Mouse (Mus musculus): ENCODE data around the gene Cacna2d1. TPM values are rescaled to one million over a fixed set of nuclear protein-coding genes. Genes with fewer than 3 reads are reported as not detected.

The Cacna2d1 gene
- polyA plus RNA-seq, 1 experiment from 2014 or later, result 20.2 TPM

DNA sequence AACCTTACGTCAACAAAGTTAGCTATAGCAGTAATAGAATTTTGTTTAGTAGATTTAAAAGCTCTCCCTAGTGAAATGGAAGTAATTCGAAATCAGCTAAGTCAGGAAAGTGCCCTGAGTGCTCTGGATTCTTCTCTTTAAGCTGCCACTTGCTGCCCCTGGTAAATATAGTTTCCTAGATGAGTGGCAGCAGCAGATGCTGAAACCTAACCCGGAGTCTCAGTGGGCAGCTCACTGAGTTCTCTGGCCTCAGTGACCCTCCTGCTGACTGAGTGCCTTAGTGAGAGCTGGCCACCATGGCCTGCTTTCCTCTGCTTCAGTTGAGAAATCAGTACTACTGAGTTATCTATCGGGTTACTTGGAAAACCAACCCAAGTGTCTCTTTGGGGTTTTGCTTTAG lies 37.3 kb downstream of the Cacna2d1 start:
- no peak overlapping the region for H3K4me3 ChIP-seq (ENCODE audit: low read depth, low read length)
- no peaks in the 10 kb centered on the region for H3K36me3 ChIP-seq (ENCODE audit: control insufficient read depth, insufficient read depth, low read length)
- no peak overlapping the region for H3K4me2 ChIP-seq (ENCODE audit: low read depth)
- no peaks in the 10 kb centered on the region for H3K9me3 ChIP-seq (ENCODE audit: control insufficient read depth, low read length)
- H3K9ac ChIP-seq (ENCODE audit: low read length), result no peak overlapping the region
- WGBS, result 70% methylated on average over 4 of the region's 4 CpGs
- ATAC-seq (ENCODE audit: insufficient read depth, low FRiP score, low TSS enrichment), result no peak
- no peak for DNase-seq (ENCODE audit: low spot score)
- no peaks in the 10 kb centered on the region for H3K4me1 ChIP-seq (ENCODE audit: control insufficient read depth, insufficient read depth, low read length)
- H3K27ac ChIP-seq (ENCODE audit: low read depth, low read length), result no peak overlapping the region
- H3K27me3 ChIP-seq (ENCODE audit: control insufficient read depth, insufficient read depth, low read length), result peaks cover 26% of the 10 kb centered on the region

DNA sequence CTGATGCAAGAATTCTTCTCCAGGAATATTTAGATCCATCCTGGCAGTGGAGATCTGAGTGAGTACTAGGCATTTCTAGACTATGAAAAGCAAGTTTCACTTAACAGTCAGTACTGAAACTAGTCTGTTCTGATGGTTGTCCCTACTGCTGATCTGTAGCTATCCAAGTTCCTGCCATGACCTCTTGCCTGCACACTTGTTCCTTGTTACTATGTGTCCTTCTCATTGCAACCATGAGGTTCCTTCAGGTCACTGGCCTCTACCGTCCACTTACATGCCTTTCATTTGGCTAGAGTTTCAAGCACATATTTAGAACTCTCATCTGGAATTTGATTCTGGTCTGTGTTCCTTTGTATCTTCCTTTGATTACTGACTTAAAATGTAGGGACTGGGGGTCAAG lies 37.9 kb downstream of the Cacna2d1 start:
- Histone ChIP-seq H3K27ac (ENCODE audit: low read depth, low read length) (no peak overlapping the region), H3K27me3 (ENCODE audit: control insufficient read depth, insufficient read depth, low read length) (peaks cover 31% of the 10 kb centered on the region), H3K4me3 (ENCODE audit: low read depth, low read length) (no peak overlapping the region), H3K9ac (ENCODE audit: low read length) (no peak overlapping the region), H3K36me3 (ENCODE audit: control insufficient read depth, insufficient read depth, low read length) (no peaks in the 10 kb centered on the region), H3K4me2 (ENCODE audit: low read depth) (no peak overlapping the region), H3K9me3 (ENCODE audit: control insufficient read depth, low read length) (no peaks in the 10 kb centered on the region), H3K4me1 (ENCODE audit: control insufficient read depth, insufficient read depth, low read length) (no peaks in the 10 kb centered on the region)
- 63% methylated on average over 1 of the region's 1 CpGs for WGBS
- DNase-seq (ENCODE audit: low spot score) (no peak), ATAC-seq (ENCODE audit: insufficient read depth, low FRiP score, low TSS enrichment) (no peak)

DNA sequence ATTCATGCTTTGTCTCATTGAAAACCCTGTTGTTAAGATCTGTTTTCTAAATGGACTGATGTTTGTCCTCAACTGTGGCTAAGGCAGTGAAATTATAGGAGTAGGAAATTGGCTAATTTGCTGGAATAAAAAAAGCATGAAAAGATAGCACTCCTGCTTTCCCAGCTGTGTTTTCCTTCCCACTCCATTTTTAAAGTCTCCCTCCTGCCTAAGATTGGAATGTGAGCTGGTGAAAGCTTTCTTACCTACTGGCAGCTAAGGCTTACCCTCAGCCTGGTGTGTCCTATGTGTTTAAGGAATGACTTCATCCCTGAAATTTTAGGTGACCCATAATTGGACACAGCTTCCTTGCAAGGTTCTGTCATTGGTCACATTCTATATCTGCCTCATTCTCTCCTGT lies 40.2 kb downstream of the Cacna2d1 start:
- Histone ChIP-seq H3K9me3 (ENCODE audit: control insufficient read depth, low read length) (no peaks in the 10 kb centered on the region), H3K27ac (ENCODE audit: low read depth, low read length) (no peak overlapping the region), H3K4me2 (ENCODE audit: low read depth) (no peak overlapping the region), H3K4me1 (ENCODE audit: control insufficient read depth, insufficient read depth, low read length) (no peaks in the 10 kb centered on the region), H3K27me3 (ENCODE audit: control insufficient read depth, insufficient read depth, low read length) (peaks cover 48% of the 10 kb centered on the region), H3K36me3 (ENCODE audit: control insufficient read depth, insufficient read depth, low read length) (no peaks in the 10 kb centered on the region), H3K9ac (ENCODE audit: low read length) (no peak overlapping the region), H3K4me3 (ENCODE audit: low read depth, low read length) (no peak overlapping the region)
- ATAC-seq (ENCODE audit: insufficient read depth, low FRiP score, low TSS enrichment) (no peak), DNase-seq (ENCODE audit: low spot score) (no peak)

DNA sequence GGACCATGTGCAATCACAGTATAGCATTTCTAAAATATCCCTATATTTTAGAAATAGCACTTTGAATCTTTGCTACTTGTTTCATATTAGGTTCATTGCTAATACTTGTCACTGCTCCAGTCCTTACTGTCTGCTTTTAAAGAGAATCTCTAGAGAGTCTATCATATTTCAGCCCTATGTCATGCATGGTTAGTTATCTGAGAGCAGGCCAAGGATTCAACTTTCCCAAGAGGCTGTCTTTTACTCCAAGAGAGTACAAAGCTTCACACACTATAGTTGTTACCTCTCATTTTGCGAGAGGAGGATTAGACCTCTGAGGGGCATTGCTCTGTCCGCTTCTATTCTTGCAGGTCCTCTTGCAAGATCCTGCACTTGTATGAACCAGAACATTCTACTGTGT lies 44.7 kb downstream of the Cacna2d1 start:
- peaks cover 70% of the 10 kb centered on the region for H3K27me3 ChIP-seq (ENCODE audit: control insufficient read depth, insufficient read depth, low read length)
- no peaks in the 10 kb centered on the region for H3K4me1 ChIP-seq (ENCODE audit: control insufficient read depth, insufficient read depth, low read length)
- DNase-seq (ENCODE audit: low spot score) (no peak), ATAC-seq (ENCODE audit: insufficient read depth, low FRiP score, low TSS enrichment) (no peak)
- no peak overlapping the region for H3K27ac ChIP-seq (ENCODE audit: low read depth, low read length)
- no peaks in the 10 kb centered on the region for H3K9me3 ChIP-seq (ENCODE audit: control insufficient read depth, low read length)
- H3K4me2 ChIP-seq (ENCODE audit: low read depth), result no peak overlapping the region
- WGBS, result 80% methylated on average over 2 of the region's 2 CpGs
- H3K4me3 ChIP-seq (ENCODE audit: low read depth, low read length), result no peak overlapping the region
- no peak overlapping the region for H3K9ac ChIP-seq (ENCODE audit: low read length)
- H3K36me3 ChIP-seq (ENCODE audit: control insufficient read depth, insufficient read depth, low read length), result no peaks in the 10 kb centered on the region

DNA sequence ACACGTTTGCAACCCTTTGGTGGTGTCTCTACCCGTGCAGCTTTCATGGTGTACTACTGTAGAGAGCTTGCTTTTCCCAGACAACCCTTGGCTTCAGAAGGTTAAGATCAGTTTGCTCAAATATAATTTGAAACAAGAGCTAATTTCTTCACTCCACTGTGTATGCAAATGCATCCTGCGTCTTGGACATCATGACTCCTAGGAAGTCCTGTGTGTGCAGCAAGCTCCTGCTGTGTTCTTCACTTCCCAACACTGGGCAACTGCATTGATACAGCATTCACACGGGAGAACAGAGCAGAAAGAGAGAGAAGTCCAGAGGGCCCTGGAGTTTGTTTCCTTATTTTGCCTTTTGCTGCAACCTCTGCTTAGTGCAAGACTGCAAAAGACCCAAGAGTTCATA lies 48.1 kb downstream of the Cacna2d1 start:
- Histone ChIP-seq H3K36me3 (ENCODE audit: control insufficient read depth, insufficient read depth, low read length) (no peaks in the 10 kb centered on the region), H3K27ac (ENCODE audit: low read depth, low read length) (no peak overlapping the region), H3K27me3 (ENCODE audit: control insufficient read depth, insufficient read depth, low read length) (peaks cover 65% of the 10 kb centered on the region), H3K4me1 (ENCODE audit: control insufficient read depth, insufficient read depth, low read length) (no peaks in the 10 kb centered on the region), H3K9ac (ENCODE audit: low read length) (no peak overlapping the region), H3K4me2 (ENCODE audit: low read depth) (no peak overlapping the region), H3K4me3 (ENCODE audit: low read depth, low read length) (no peak overlapping the region), H3K9me3 (ENCODE audit: control insufficient read depth, low read length) (no peaks in the 10 kb centered on the region)
- DNase-seq (ENCODE audit: low spot score), result no peak
- ATAC-seq (ENCODE audit: insufficient read depth, low FRiP score, low TSS enrichment), result no peak
- WGBS, result 36% methylated on average over 4 of the region's 4 CpGs

DNA sequence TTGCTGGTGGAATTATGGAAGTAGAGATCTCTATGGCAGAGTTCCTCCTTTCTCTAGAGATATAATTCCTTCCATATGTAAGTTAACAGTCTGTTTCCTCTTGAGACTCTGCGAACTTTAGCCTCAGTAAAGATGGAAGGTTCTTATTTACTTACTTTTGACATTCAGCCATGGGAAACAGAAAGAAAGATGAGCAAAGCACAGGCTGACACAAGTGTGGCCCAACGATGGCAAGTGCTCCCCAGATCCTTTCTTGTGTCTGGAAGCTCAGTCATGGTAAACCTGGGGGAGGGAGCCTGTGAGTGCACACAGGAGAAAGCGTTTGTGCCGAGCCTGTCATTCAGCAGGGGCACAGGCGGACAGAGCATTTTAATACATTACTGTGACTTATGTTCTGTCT lies 48.9 kb downstream of the Cacna2d1 start:
- H3K27me3 ChIP-seq (ENCODE audit: control insufficient read depth, insufficient read depth, low read length), result peaks cover 61% of the 10 kb centered on the region
- ATAC-seq (ENCODE audit: insufficient read depth, low FRiP score, low TSS enrichment) (no peak), DNase-seq (ENCODE audit: low spot score) (no peak)
- H3K9ac ChIP-seq (ENCODE audit: low read length), result no peak overlapping the region
- 18% methylated on average over 5 of the region's 5 CpGs for WGBS
- H3K4me3 ChIP-seq (ENCODE audit: low read depth, low read length), result no peak overlapping the region
- H3K27ac ChIP-seq (ENCODE audit: low read depth, low read length), result no peak overlapping the region
- no peaks in the 10 kb centered on the region for H3K4me1 ChIP-seq (ENCODE audit: control insufficient read depth, insufficient read depth, low read length)
- no peak overlapping the region for H3K4me2 ChIP-seq (ENCODE audit: low read depth)
- H3K36me3 ChIP-seq (ENCODE audit: control insufficient read depth, insufficient read depth, low read length), result no peaks in the 10 kb centered on the region
- H3K9me3 ChIP-seq (ENCODE audit: control insufficient read depth, low read length), result no peaks in the 10 kb centered on the region

DNA sequence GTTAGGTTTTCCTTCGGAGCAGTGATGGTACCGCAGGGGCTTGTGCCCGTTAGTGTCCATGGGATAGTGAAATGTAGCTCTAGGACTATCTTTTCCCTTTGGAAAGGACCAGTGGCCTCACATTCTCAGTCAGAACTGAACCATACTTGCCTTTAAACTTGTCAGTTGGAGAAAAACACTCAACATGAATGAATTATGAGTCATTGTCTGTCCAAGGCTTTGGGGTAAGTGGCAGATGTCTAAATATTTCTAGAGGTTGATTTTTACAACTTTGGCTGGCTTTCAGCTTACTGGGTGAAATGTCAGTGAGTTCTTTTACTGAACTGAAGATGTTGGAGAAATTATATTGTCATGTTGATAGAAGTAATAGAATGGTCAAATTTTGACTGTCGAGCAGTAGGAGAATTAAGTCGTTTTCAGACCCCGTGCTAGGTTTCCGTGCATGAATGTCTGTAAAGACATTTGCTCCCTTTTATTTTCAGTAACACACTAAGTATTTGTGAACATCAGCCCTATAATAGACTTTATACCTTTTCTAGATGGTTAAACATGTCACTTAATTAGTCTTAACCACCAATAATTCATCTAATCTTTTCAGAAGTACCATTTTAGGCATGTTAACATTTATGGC lies 50.9 kb downstream of the Cacna2d1 start:
- H3K36me3 ChIP-seq (ENCODE audit: control insufficient read depth, insufficient read depth, low read length), result no peaks in the 10 kb centered on the region
- DNase-seq (ENCODE audit: low spot score), result no peak
- H3K4me3 ChIP-seq (ENCODE audit: low read depth, low read length), result no peak overlapping the region
- no peaks in the 10 kb centered on the region for H3K9me3 ChIP-seq (ENCODE audit: control insufficient read depth, low read length)
- no peaks in the 10 kb centered on the region for H3K4me1 ChIP-seq (ENCODE audit: control insufficient read depth, insufficient read depth, low read length)
- WGBS, result 39% methylated on average over 7 of the region's 7 CpGs
- no peak overlapping the region for H3K4me2 ChIP-seq (ENCODE audit: low read depth)
- no peak overlapping the region for H3K9ac ChIP-seq (ENCODE audit: low read length)
- ATAC-seq (ENCODE audit: insufficient read depth, low FRiP score, low TSS enrichment), result no peak
- H3K27ac ChIP-seq (ENCODE audit: low read depth, low read length), result no peak overlapping the region
- H3K27me3 ChIP-seq (ENCODE audit: control insufficient read depth, insufficient read depth, low read length), result peaks cover 57% of the 10 kb centered on the region

DNA sequence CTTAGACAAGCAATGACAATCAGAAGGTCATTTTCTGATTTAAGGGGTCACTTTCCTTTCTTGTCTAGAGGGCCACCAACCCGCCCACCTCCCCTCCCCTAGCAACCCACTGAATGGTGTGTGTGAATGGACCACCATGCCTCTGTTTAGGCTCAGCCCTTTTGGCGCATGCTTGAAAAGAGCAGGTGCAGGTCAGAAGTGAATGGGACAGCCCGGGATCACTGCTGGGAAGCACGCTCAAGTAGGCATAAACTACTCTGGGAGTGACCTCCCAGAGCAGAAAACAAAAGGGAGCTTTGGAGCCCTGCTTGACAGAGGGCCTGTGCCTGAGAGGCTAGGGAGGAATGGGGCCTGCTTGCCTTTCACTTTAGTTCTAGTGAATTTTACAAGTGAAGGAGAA lies 51.4 kb downstream of the Cacna2d1 start:
- DNase-seq (ENCODE audit: low spot score), result peak; percentile 80
- H3K27me3 ChIP-seq (ENCODE audit: control insufficient read depth, insufficient read depth, low read length), result peaks cover 56% of the 10 kb centered on the region
- no peaks in the 10 kb centered on the region for H3K36me3 ChIP-seq (ENCODE audit: control insufficient read depth, insufficient read depth, low read length)
- H3K4me3 ChIP-seq (ENCODE audit: low read depth, low read length), result no peak overlapping the region
- H3K4me1 ChIP-seq (ENCODE audit: control insufficient read depth, insufficient read depth, low read length), result no peaks in the 10 kb centered on the region
- peak; percentile 98 for ATAC-seq (ENCODE audit: insufficient read depth, low FRiP score, low TSS enrichment)
- H3K4me2 ChIP-seq (ENCODE audit: low read depth), result no peak overlapping the region
- no peak overlapping the region for H3K9ac ChIP-seq (ENCODE audit: low read length)
- 16% methylated on average over 4 of the region's 4 CpGs for WGBS
- H3K9me3 ChIP-seq (ENCODE audit: control insufficient read depth, low read length), result no peaks in the 10 kb centered on the region
- H3K27ac ChIP-seq (ENCODE audit: low read depth, low read length), result no peak overlapping the region

DNA sequence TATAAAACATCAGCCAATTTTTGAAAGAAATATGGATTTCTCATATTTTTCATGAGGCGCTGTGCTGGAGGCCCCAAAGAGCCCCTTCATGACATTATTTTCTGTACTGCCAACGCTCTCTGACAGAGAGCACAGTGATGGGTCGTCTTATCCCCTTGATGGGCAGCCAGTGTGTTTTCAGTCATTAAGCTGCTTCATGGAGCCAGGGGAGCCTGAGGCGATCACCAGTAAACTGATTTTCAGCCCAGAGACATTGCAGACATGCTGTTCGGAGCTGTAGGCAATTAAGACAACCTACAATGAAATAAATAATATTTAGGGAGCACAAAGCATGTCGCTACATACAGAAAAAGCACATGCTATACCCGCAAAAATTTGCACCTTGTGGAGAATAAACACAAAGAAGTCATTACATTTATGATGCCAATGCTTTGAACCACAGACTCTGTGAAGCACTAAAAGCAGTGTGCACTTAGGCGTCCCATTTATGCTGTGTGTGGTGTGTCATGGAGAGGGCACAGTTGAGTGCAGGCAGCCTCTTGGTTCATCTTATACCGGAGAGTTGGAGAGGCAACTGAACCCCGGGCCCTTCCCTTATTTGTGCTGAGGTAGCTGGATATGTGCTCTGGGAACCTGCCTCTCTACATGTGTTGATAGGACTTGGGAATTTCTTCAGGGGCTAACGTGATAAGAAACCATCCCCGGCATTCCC lies 57.1 kb downstream of the Cacna2d1 start:
- H3K36me3 ChIP-seq (ENCODE audit: control insufficient read depth, insufficient read depth, low read length), result no peaks in the 10 kb centered on the region
- H3K4me1 ChIP-seq (ENCODE audit: control insufficient read depth, insufficient read depth, low read length), result 0 out of 2 replicates have a peak, but pooled peaks cover 4% of the 10 kb centered on the region
- peak overlapping the region; percentile 23; the same call in 1 of the 2 replicates for H3K27ac ChIP-seq (ENCODE audit: low read depth, low read length)
- H3K9ac ChIP-seq (ENCODE audit: low read length), result no peak overlapping the region
- no peaks in the 10 kb centered on the region for H3K9me3 ChIP-seq (ENCODE audit: control insufficient read depth, low read length)
- no peak overlapping the region for H3K4me3 ChIP-seq (ENCODE audit: low read depth, low read length)
- peak; percentile 45; the same call in 1 of the 2 replicates for ATAC-seq (ENCODE audit: insufficient read depth, low FRiP score, low TSS enrichment)
- H3K4me2 ChIP-seq (ENCODE audit: low read depth), result no peak overlapping the region
- no peak for DNase-seq (ENCODE audit: low spot score)
- 57% methylated on average over 12 of the region's 12 CpGs for WGBS
- H3K27me3 ChIP-seq (ENCODE audit: control insufficient read depth, insufficient read depth, low read length), result peaks cover 54% of the 10 kb centered on the region

All from neural tube, embryonic 11.5 days (tissue).